Mouse (Mus musculus) cerebellum, postnatal 10 days (tissue): Measurements from ENCODE around the gene Dctd.
"Not testable (repeated sequence)": the region's sequence is repeated elsewhere in the genome, so short reads cannot be mapped to it uniquely, and the experiment has no call there.

Experiments used
- DNase-seq, 2 experiments: peaks; one replicate each; pipeline ENCODE4 v3.0.0; 2021; ENCODE audit warnings: mixed read lengths in 2 of 2

Dctd gene

DNA sequence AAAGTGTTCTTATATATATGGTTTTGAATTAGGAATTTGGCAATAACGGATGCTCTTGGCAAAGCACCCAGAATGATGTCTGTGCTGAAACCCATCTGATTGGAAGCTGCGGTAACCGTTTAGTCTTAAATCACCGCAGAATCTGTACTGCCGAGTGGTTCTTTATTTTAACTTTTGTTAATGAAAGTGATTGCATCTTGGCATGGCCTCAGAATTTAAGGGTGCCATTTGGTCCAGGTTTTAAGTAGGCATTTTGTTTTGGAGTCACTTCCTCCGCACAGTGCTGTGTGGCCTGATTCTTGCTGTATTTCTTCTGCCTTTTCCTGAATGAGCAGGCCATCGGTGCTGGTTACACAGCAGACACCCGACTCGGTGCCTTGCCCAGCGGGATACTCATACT is 47.6 kb downstream of the Dctd start:
- no peak for DNase-seq

DNA sequence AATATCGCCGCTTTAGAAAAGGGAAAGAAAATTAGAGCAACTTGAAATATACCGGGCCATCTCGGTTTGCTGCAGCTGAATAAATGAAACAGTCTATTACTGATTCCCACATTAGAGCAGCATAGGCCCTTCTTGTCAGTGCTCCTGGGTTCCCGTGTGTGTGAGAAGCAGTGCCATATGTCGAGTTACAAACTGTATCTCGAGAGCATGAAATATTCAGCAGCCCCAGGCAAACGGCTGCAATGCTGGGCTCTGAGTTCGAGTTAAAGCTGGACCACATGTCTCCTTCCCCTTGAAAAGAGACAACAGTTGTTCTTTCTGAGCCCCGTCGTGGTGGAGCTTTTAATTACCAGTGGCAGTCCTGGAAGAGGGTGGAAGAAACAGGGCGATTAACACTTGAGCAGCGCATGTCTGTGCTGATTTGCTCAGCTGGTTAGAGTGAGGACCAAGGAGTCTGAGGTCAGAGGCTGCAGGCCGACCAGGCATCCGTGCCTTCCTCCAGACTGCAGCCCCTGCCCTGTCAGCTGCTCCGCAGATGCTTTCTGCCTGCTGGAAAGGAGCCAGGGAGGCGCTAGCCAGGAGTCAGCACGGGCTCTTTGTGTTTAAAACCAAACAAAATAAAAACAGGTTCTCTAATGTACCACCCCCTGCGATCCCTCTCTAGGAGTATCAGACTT is 53.3 kb downstream of the Dctd start:
- peak; percentile 85 to 89 for DNase-seq

DNA sequence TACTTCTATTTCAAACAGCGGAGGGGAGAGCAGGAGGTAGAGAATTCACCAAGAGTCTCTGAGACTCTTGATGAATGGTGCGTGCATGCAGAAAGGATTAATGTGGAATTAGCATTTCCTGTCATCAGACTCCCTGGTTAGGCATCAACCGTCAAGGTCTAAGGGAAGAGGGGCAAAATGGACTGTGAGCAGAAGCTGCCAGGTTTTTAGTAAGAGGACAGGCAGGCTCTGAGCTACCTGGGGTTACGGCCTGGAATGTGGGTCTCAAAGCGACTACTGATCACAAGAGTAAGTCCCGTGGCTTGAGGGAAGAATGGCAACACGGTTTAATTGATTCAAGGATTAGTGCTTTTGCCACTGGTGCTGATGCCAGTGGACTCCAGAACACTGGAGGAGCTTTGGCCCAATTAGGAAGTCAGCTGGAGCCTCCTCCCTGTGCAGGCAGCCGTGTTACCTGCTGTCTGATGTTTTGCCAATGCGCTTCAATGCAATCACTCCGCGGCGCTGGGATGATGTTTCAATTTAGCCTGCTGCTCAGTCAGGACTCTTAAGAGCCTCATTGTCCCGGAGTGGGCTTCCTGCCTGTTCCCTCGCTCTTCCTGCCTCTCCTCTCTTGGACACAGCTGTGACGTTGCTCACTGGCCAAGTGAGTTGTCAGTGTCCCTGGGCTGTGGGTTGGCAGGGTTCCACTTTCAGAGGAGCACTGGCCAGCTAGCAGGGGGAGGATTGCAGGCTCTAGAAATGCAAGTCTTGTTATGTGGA is 54.6 kb downstream of the Dctd start:
- DNase-seq: peak; percentile 88 to 94

GRCm38 (mm10) chr8:48157718-48158117 is 58.8 kb downstream of the Dctd start:
- no peak for DNase-seq

GRCm38 (mm10) chr8:48158560-48159217 is 59.8 kb downstream of the Dctd start:
- DNase-seq: no peak

DNA sequence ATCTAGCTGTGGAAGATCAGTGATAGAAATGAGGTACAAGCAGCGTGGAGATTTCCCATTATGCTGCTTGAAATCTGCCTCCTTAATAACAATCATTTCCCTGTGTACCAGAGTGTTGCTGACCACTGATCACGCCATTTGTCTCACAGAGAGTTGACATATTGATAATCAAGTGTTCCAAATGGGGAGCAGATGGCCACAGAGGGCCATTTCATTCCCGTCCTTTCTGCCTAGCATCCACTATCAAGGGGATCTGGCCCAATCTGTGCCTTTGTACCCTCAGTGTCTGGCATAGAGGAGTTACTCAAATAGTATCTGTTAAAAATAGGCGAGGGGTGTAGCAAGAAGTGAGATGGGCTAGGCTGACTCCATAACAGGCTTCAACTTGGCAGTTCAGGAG is 78.5 kb downstream of the Dctd start:
- peak; percentile 49 to 58 for DNase-seq

DNA sequence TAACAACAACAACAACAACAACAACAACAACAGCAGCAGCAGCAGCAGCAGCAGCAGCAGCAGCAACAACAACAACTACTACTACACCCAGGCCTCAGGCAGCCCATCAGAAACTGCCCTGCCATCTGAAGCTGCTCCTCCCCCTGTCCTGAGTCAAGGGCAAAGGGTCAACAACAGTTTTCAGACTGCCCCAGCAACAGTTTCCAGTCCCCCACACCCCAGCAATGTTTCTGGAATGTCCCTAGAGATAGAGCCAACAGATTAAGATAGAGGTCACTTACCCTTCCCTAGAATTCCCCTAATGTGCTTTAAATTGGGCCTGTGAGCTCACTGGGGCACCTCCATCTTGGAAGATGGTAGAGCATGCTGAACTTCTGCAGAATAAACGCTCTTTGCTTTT is 79.0 kb downstream of the Dctd start:
- DNase-seq: no peak

DNA sequence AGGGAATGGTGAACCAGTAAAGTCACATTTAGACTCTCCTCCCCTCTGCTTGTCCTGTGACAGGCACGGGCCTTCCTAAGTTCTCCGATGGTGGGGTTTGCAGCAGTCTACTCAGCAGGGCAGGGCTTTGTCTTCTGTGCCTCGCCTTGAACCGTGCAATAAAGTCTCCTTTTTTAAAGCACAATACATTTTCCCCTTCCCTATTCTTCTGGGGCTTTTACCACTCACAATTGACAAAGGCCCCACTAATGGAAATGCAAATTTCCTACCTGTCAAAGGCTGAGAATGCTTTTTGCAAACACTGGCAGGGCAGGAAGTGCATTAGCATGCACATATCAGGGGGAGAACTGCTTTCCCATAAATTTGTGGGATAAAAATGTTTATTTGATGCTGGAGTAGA is 80.1 kb downstream of the Dctd start:
- no peak for DNase-seq

GRCm38 (mm10) chr8:48180146-48180545 is 81.3 kb downstream of the Dctd start:
- not testable (repeated sequence) for DNase-seq

DNA sequence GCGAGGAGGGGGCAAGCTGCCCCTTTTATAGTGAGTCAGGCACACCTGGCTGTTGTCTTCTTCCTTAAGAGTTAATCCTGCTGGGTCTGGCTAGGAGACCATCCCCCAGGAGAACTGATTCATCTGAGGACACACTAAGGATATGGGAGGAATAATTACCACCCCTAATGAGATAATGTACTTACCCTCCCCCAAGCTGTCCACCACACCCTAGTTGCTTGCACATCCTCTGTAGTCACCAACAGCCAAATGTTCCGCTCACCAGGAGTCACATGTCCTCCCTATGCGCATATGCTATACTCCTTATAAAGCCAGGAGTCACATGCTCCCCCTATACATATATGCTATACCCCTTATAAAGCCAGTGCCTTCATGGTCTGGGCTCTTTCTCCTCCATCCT is 82.1 kb downstream of the Dctd start:
- DNase-seq: no peak

DNA sequence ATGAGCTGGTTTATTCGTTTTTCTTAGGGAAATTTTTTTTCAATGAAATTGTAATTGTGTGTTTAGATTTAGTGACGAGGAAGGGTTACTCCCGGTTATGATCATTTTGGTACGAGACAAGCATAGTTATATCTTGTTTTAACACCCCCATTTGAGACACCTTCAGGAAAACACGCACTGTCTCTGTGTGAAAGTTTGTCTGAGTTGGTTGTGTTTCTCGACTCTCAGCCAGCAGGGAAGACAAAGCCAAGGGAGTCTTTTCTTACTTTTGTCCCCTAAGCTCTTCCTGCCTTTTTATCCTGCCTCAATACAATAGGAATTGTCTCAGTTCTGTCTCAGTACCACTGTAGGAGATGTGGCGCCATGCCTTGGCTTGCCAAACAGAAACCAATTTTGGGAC is 84.9 kb downstream of the Dctd start:
- no peak for DNase-seq

- no peak for DNase-seq
Measured at GRCm38 (mm10) chr8:48188586-48188985, 89.7 kb downstream of the Dctd start.

DNA sequence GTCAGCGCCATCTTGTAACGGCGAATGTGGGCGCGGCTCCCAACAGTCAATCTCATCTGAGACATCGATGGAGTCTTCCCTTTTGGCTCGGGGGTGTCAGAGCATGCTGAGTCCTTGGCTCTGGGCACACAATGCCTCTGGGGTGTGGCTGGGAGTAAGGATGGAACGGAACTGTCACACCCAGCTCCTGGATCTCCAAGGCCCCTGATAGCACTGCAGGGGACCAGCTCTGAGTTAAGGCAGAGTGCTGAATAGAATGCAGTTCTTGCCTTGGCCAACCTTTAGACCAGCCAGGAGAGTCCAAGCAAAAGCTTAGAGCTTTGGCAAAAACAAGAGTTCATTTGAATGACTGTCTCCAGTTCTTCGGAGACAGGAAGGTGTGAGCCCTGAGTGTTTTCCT is 97.1 kb downstream of the Dctd start:
- DNase-seq: no peak

DNA sequence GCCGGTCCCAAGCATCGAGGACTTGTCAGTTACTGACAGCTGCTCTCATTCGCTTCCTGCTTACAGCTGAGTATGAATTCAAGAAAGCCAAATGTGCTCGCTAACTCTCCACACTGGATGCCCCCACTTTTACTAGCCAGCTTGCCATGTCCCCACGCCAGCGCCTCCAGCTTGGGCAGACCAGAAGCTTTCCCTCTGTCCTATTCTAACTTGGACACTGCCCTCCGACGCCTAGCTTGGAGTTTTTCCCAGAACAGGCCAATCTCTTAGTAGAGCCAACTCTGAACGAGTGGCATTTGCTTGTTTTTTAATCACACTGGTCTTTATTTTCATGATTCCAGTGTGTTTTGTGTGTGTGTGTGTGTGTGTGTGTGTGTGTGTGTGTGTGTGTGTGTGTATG is 100.3 kb downstream of the Dctd start:
- DNase-seq: peak; percentile 42 to 54

DNA sequence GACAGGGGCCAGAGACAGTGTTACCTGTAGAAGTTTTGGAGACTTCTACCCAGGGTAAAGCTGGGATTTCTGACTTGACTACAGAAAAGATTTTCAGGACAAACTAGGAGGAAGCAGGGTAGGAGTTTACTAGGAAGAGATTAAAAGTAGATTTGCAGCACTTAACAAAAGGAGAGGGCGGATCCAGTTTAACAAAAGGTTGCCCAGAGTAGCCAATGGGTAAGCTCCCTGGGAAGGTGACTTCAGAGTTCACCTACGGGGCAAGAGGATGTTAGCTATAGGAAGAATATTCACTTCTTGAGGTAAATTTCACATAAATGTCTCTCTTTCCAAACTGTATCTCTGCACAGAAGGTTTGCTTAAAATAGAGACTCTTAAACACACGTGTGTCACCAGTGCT is 103.7 kb downstream of the Dctd start:
- DNase-seq: no peak
